26 mouse cellular contexts compared by ENCODE assay signal in the genomic region with DNA sequence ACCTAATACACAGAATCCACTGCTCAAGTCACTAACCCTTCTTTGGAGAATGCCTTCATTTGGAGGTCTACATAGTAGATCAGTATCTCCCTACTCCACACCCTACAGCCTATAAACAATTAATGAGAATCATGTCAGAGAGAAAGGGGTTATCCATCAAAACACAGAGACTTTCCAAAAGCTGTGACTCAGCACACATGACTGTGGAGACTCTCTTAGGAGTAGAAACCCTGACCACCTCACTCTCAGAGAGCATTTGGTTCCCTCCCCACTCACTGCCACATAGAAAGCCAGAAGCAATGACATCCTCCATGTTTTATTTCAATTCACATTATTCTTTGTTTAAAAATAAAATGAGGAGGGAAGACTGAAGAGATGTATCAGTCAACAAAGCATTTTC.
DNase-seq lines count a peak whose midpoint lies in the region; ATAC-seq and TF ChIP-seq lines count a peak whose summit lies in the region.
"Had no signal": no experiment of that assay in that cellular context is flagged by ENCODE, and none has a peak within 500 bp of the region (broad histone marks: within the 10 kb centered on the region; RNA-seq: fewer than 3 reads in every experiment).

No protein-coding gene starts in this region.

- no peak for DNase-seq in gastrocnemius, adult 2 months
- no peak for DNase-seq in gastrocnemius, postnatal 25 days
- no peak for DNase-seq in heart, postnatal 25 days (ENCODE audit: low spot score)
- no peak for DNase-seq in liver, postnatal 0 days
- DNase-seq in liver, result no peak
- DNase-seq in ovary, postnatal 14 days (ENCODE audit: low spot score), result no peak
- DNase-seq: adrenal gland, postnatal 10 days; adrenal gland, postnatal 36 days; B cell, adult 2 months; cerebellum, adult 18-20 months; cerebellum, adult 9-10 months; cerebellum, postnatal 14 days; gastrocnemius, postnatal 14 days; heart, adult 2 months; heart, postnatal 36 days had no signal

- H3K9ac ChIP-seq in heart, embryonic 13.5 days, result no peak overlapping the region
- no peak overlapping the region for H3K9ac ChIP-seq in liver, postnatal 0 days (replicated peaks)
- H3K9ac ChIP-seq: forebrain, embryonic 13.5 days; hindbrain, embryonic 13.5 days; intestine, embryonic 15.5 days had no signal

- no peak for ATAC-seq in heart, embryonic 13.5 days (ENCODE audit: extremely low read depth, insufficient number of reproducible peaks, low FRiP score, low TSS enrichment)
- ATAC-seq in liver, postnatal 0 days, result peak; percentile 12; the same call in 1 of the 2 replicates
- ATAC-seq: forebrain, embryonic 13.5 days; forebrain, embryonic 16.5 days; hindbrain, embryonic 16.5 days; intestine, embryonic 15.5 days had no signal

- H3K27me3 ChIP-seq in heart, embryonic 13.5 days (replicated peaks), result no peaks in the 10 kb centered on the region
- H3K27me3 ChIP-seq in liver, postnatal 0 days (ENCODE audit: insufficient read depth, low read length), result no peaks in the 10 kb centered on the region
- H3K27me3 ChIP-seq: CH12.LX; forebrain, embryonic 13.5 days; hindbrain, embryonic 13.5 days; intestine, embryonic 15.5 days had no signal

- H3K4me1 ChIP-seq in heart, embryonic 13.5 days, result peaks cover 90% of the 10 kb centered on the region
- H3K4me1 ChIP-seq in liver, postnatal 0 days (ENCODE audit: insufficient read depth), result peaks cover 23% of the 10 kb centered on the region
- H3K4me1 ChIP-seq: hindbrain, embryonic 10.5 days had no signal

- intact Hi-C loops in gastrocnemius, adult 2 months (cut with DNase I), result no loop called here
- intact Hi-C loops in heart, postnatal 25 days (cut with DNase I), result no loop called here

- peaks cover 10% of the 10 kb centered on the region for H3K36me3 ChIP-seq in heart, embryonic 13.5 days
- H3K36me3 ChIP-seq in liver, postnatal 0 days (replicated peaks; ENCODE audit: insufficient read depth, low read length), result no peaks in the 10 kb centered on the region
- H3K36me3 ChIP-seq: forebrain, embryonic 10.5 days; G1E; hindbrain, embryonic 10.5 days; hindbrain, embryonic 13.5 days; intestine, embryonic 15.5 days had no signal

- TF ChIP-seq EP300 in liver, postnatal 0 days (IDR thresholded peaks at IDR 0.05; ENCODE audit: low read depth), result no peak

- H3K4me3 ChIP-seq in gastrocnemius, adult 2 months, result no peak overlapping the region
- no peak overlapping the region for H3K4me3 ChIP-seq in heart, embryonic 13.5 days
- H3K4me3 ChIP-seq in liver, postnatal 0 days (ENCODE audit: low read depth, low read length), result no peak overlapping the region
- H3K4me3 ChIP-seq: forebrain, embryonic 10.5 days; forebrain, embryonic 13.5 days; heart, adult 2 months; hindbrain, embryonic 10.5 days; hindbrain, embryonic 13.5 days; intestine, embryonic 15.5 days had no signal

- no peak overlapping the region for H3K4me2 ChIP-seq in heart, embryonic 13.5 days
- H3K4me2 ChIP-seq in liver, postnatal 0 days (ENCODE audit: low read depth, low read length), result no peak overlapping the region
- H3K4me2 ChIP-seq: forebrain, embryonic 13.5 days; heart, embryonic 11.5 days; hindbrain, embryonic 13.5 days; intestine, embryonic 15.5 days had no signal

- H3K27ac ChIP-seq in gastrocnemius, adult 2 months, result peak overlapping the region; percentile 20; the same call in 1 of the 2 replicates
- 0 out of 2 replicates have a peak overlapping the region, but pooled peaks have one; percentile 21 for H3K27ac ChIP-seq in heart, embryonic 13.5 days (replicated peaks)
- H3K27ac ChIP-seq in liver, postnatal 0 days (ENCODE audit: low read depth), result peak overlapping the region; percentile 64
- H3K27ac ChIP-seq: forebrain, embryonic 10.5 days; forebrain, embryonic 13.5 days; heart, adult 2 months; hindbrain, embryonic 10.5 days; hindbrain, embryonic 13.5 days; intestine, embryonic 15.5 days had no signal

- H3K9me3 ChIP-seq in heart, embryonic 13.5 days, result no peaks in the 10 kb centered on the region
- no peaks in the 10 kb centered on the region for H3K9me3 ChIP-seq in liver, postnatal 0 days (ENCODE audit: low read length)
- H3K9me3 ChIP-seq: forebrain, embryonic 10.5 days; forebrain, embryonic 13.5 days; hindbrain, embryonic 10.5 days; hindbrain, embryonic 13.5 days; intestine, embryonic 15.5 days had no signal

- TF ChIP-seq CTCF in gastrocnemius, adult 2 months (IDR thresholded peaks at IDR 0.05), result no peak
- no peak for TF ChIP-seq CTCF in liver, postnatal 0 days (IDR thresholded peaks at IDR 0.05; ENCODE audit: low read depth)
